Mouse (Mus musculus): Measurements from ENCODE around the gene Ermard. TPM values are rescaled to one million over a fixed set of nuclear protein-coding genes. Genes with fewer than 3 reads are reported as not detected.

Gene Ermard
- polyA plus RNA-seq, 1 experiment from 2014 or later: 78.9 TPM

DNA sequence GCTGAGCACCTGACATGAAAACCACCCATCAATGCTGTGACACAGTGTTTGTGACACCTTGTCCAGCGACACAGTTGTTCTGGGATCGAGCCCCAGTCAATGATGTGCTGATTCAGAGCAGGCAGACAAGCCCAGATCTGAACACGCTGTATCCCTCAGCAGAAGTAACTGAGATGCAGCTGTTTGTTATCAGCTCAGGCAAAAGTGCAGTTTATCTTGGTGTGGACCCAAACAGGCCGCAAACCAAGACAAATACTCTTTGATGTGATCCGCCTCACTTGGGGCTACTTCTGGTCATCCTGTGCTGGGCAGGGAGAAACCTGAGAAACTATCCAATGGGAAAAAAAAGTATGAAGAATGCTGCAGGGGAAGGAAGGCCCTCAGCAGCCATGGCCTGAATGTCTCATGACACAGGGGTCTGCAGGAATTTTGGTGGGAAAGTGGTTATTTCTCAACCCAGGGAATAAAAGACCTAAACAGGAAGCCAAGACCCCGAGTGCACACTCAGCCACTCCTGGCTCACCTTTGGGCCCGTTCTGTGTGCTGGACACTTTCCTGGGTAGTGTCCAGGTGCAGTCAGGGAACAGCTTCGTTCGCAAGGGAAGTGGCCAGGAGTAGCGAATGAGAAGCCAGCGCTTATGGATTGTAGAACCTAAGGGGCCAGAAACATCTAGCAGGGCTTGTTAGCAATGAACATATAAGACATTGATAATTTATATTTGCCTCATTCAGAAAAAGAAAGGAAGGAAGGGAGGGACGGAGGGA is 94.1 kb downstream of the Ermard start:
- H3K4me3 ChIP-seq (ENCODE audit: low read depth, low read length): no peak overlapping the region
- DNase-seq: no peak
- H3K4me2 ChIP-seq: no peak overlapping the region
- ATAC-seq (ENCODE audit: insufficient read depth): no peak
- 65% methylated on average over 12 of the region's 12 CpGs for WGBS
- H3K9ac ChIP-seq: no peak overlapping the region
- no peak overlapping the region for H3K27ac ChIP-seq (ENCODE audit: low read depth)
- H3K36me3 ChIP-seq (ENCODE audit: insufficient read depth): no peaks in the 10 kb centered on the region
- H3K4me1 ChIP-seq (ENCODE audit: insufficient read depth): no peaks in the 10 kb centered on the region
- TF ChIP-seq CTCF (IDR thresholded peaks at IDR 0.05; ENCODE audit: low read depth): no peak
- no peaks in the 10 kb centered on the region for H3K9me3 ChIP-seq (ENCODE audit: low read depth, low read length)
- H3K27me3 ChIP-seq (ENCODE audit: insufficient read depth, low read length): no peaks in the 10 kb centered on the region

DNA sequence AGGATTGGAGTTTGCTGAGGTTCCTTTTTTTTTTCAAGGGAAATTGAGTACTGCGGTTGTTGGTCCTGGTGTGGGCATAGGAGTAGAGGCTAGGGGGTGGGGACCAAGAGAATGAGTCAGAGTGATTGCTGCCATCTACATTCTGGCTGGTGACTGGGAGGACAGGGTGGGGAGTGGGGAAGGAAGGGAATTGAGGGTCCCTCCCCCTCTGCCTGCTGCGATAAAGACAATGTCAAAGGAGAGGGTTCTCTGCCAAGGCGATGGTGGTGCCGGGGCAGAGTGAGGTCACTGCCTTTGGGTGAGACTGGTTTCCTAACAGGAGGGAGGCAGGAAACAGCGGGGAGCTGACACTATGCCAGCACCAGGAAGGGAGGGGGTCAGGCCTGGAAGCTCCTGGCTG is 96.4 kb downstream of the Ermard start:
- Histone ChIP-seq H3K27ac (ENCODE audit: low read depth) (no peak overlapping the region), H3K4me1 (ENCODE audit: insufficient read depth) (no peaks in the 10 kb centered on the region), H3K36me3 (ENCODE audit: insufficient read depth) (no peaks in the 10 kb centered on the region), H3K4me2 (no peak overlapping the region), H3K27me3 (ENCODE audit: insufficient read depth, low read length) (no peaks in the 10 kb centered on the region), H3K9me3 (ENCODE audit: low read depth, low read length) (no peaks in the 10 kb centered on the region), H3K9ac (no peak overlapping the region), H3K4me3 (ENCODE audit: low read depth, low read length) (no peak overlapping the region)
- no peak for TF ChIP-seq CTCF (IDR thresholded peaks at IDR 0.05; ENCODE audit: low read depth)
- ATAC-seq (ENCODE audit: insufficient read depth): peak; percentile 35; the same call in 1 of the 2 replicates
- WGBS: 51% methylated on average over 5 of the region's 5 CpGs
- peak; percentile 36 for DNase-seq

Other genes with a start within 250 kb of the Ermard start
- 4.7 and 6.1 TPM in 2 replicates for gene Wdr27, start 98.0 kb upstream of the Ermard start, polyA plus RNA-seq (2014; fragmentation: Nextera tagmentation; extraction: Ambion mirVana)
- gene 1600012H06Rik, start 98.0 kb upstream of the Ermard start, polyA plus RNA-seq (2014; fragmentation: Nextera tagmentation; extraction: Ambion mirVana): 31.0 and 32.8 TPM in 2 replicates
- gene Phf10, start 79.9 kb upstream of the Ermard start, polyA plus RNA-seq (2014; fragmentation: Nextera tagmentation; extraction: Ambion mirVana): 39.1 and 44.2 TPM in 2 replicates
- 9.0 and 10.3 TPM in 2 replicates for gene 9030025P20Rik, start 62.7 kb upstream of the Ermard start, polyA plus RNA-seq (2014; fragmentation: Nextera tagmentation; extraction: Ambion mirVana)
- gene Gm3417, start 62.4 kb upstream of the Ermard start, polyA plus RNA-seq (2014; fragmentation: Nextera tagmentation; extraction: Ambion mirVana): 0.45 TPM in 1 of 2 replicates, not detected in the other
- gene Gm3435, start 31.0 kb upstream of the Ermard start, polyA plus RNA-seq (2014; fragmentation: Nextera tagmentation; extraction: Ambion mirVana): 3.6 and 3.7 TPM in 2 replicates
- 0.69 TPM in 1 of 2 replicates, not detected in the other for gene Tcte3, start 280 bp downstream of the Ermard start, polyA plus RNA-seq (2014; fragmentation: Nextera tagmentation; extraction: Ambion mirVana)
- 1.9 and 3.4 TPM in 2 replicates for gene Gm3448, start 329 bp downstream of the Ermard start, polyA plus RNA-seq (2014; fragmentation: Nextera tagmentation; extraction: Ambion mirVana)